16 mouse cellular contexts compared by ENCODE assay signal in the genomic region with DNA sequence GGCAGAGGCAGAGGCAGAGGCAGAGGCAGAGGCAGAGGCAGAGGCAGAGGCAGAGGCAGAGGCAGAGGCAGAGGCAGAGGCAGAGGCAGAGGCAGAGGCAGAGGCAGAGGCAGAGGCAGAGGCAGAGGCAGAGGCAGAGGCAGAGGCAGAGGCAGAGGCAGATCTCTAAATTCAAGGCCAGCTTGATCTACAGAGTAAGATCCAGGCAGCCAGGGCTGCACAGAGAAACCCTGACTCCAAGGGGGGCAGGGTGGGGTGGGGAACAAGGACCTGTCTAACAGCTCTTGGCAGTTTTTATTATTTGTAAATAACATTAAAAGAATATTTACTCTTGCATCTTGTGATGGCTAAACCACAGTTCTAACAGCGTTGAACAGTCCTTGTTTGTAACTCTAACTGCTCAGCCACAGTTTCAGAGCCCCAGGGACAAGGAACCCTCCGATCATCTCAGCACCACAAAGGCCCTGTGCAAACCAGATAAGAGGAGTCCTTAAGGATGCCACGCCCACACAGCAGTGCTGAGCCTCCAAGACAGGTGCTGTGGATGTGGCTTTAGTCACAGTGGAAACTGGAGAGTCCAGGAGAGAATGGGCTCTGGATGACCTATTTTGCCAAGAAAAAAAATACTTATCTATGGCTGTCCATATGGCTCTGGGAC. TPM values are rescaled to one million over a fixed set of nuclear protein-coding genes. Genes with fewer than 3 reads are reported as not detected.
A peak's percentile ranks its signal among the peaks of the same experiment; 100 is the strongest.
DNase-seq lines count a peak whose midpoint lies in the region; ATAC-seq and TF ChIP-seq lines count a peak whose summit lies in the region.
"Had no signal": no experiment of that assay in that cellular context is flagged by ENCODE, and none has a peak within 500 bp of the region (broad histone marks: within the 10 kb centered on the region; RNA-seq: fewer than 3 reads in every experiment).

No protein-coding gene starts in this region.

- peaks cover 0 to 18% of the 10 kb centered on the region in 2 experiments; a peak in 2 of 4 replicates for H3K36me3 ChIP-seq in MEL (ENCODE audit: control insufficient read depth in 1 of 2, insufficient read depth in 2 of 2, low read length in 2 of 2)
- peaks cover 25% of the 10 kb centered on the region for H3K36me3 ChIP-seq in megakaryocyte, embryonic 14.5 days (replicated peaks; ENCODE audit: low read length)
- H3K36me3 ChIP-seq: forebrain, embryonic 10.5 days; limb, embryonic 10.5 days had no signal

- TF ChIP-seq RAD21 in MEL (IDR thresholded peaks at IDR 0.05; ENCODE audit: low read depth, low read length) = no peak

- ATAC-seq in granulocyte monocyte progenitor cell, adult 5-6 weeks (replicated peaks; ENCODE audit: poor library complexity, severe bottlenecking) = 0 out of 2 replicates have a peak, but pooled peaks have one; percentile 23

- peaks cover 18 to 27% of the 10 kb centered on the region in 2 experiments for H3K4me1 ChIP-seq in MEL (ENCODE audit: control insufficient read depth in 1 of 2, insufficient read depth in 2 of 2, low read length in 2 of 2)
- H3K4me1 ChIP-seq in megakaryocyte, embryonic 14.5 days = peaks cover 70% of the 10 kb centered on the region
- H3K4me1 ChIP-seq: forebrain, embryonic 10.5 days; limb, embryonic 10.5 days had no signal

- no peak for TF ChIP-seq CTCF in MEL (IDR thresholded peaks at IDR 0.05 in 2 of 3, conservative IDR thresholded peaks at IDR 0.05 in 1 of 3; ENCODE audit: control insufficient read depth in 1 of 3, insufficient read depth in 1 of 3, low read depth in 2 of 3, low read length in 3 of 3, poor library complexity in 1 of 3, severe bottlenecking in 1 of 3)

- H3K9me3 ChIP-seq in MEL (replicated peaks; ENCODE audit: insufficient read depth, low read length) = no peaks in the 10 kb centered on the region
- H3K9me3 ChIP-seq in megakaryocyte, embryonic 14.5 days = no peaks in the 10 kb centered on the region
- H3K9me3 ChIP-seq: limb, embryonic 10.5 days had no signal

- peak in 1 of 2 experiments; percentile 48; a peak in 2 of 4 replicates for TF ChIP-seq POLR2A in MEL (IDR thresholded peaks at IDR 0.05; ENCODE audit: control insufficient read depth in 1 of 2, insufficient read depth in 1 of 2, low read depth in 1 of 2, low read length in 2 of 2, poor library complexity in 1 of 2)

- intact Hi-C loops in left cerebral cortex, postnatal 14 days (cut with DNase I) = no loop called here

- H3K4me3 ChIP-seq in MEL (ENCODE audit: control insufficient read depth in 1 of 2, insufficient read depth in 1 of 2, low read depth in 2 of 2, low read length in 2 of 2) = peak overlapping the region in 1 of 2 experiments; percentile 24; a peak in 1 of 4 replicates
- peak overlapping the region; percentile 93 for H3K4me3 ChIP-seq in megakaryocyte, embryonic 14.5 days (replicated peaks)
- H3K4me3 ChIP-seq: forebrain, embryonic 10.5 days; limb, embryonic 10.5 days had no signal

- TF ChIP-seq EP300 in MEL (IDR thresholded peaks at IDR 0.05; ENCODE audit: low read depth in 1 of 2, low read length in 2 of 2) = peak; percentile 94 to 95

- no peaks in the 10 kb centered on the region; a peak in 1 of 4 replicates for H3K27me3 ChIP-seq in MEL (ENCODE audit: control insufficient read depth in 1 of 2, insufficient read depth in 2 of 2, low read length in 2 of 2)
- H3K27me3 ChIP-seq in megakaryocyte, embryonic 14.5 days (replicated peaks) = no peaks in the 10 kb centered on the region

- peak overlapping the region; percentile 93 for H3K27ac ChIP-seq in MEL (ENCODE audit: control insufficient read depth, low read depth, low read length)
- H3K27ac ChIP-seq: limb, embryonic 10.5 days had no signal

- H3K79me2 ChIP-seq in MEL (ENCODE audit: control insufficient read depth, insufficient read depth, low read length, poor library complexity) = no peaks in the 10 kb centered on the region

- DNase-seq in heart, adult 11 months = peak; percentile 58
- DNase-seq in heart, adult 18-20 months = no peak
- DNase-seq in MEL (ENCODE audit: low read depth, low spot score) (peak; percentile 97), adipocyte (ENCODE audit: low spot score) (no peak)
- no peak for DNase-seq in layer of hippocampus, adult 11-12 months (ENCODE audit: low spot score)
- no peak for DNase-seq in left cerebral cortex, postnatal 14 days (ENCODE audit: low spot score in 2 of 2)
- DNase-seq: heart, postnatal 36 days; kidney, adult 9 months; layer of hippocampus, adult 9-11 months; lung, postnatal 10 days had no signal

- H3K9ac ChIP-seq in MEL (ENCODE audit: control insufficient read depth, low read depth, low read length, poor library complexity, severe bottlenecking) = peak overlapping the region; percentile 16; the same call in 1 of the 2 replicates

TF ChIP-seq in MEL, 35 proteins besides CTCF, POLR2A, EP300 and RAD21 (continues in another document):
- TF ChIP-seq MAFK (IDR thresholded peaks at IDR 0.05; ENCODE audit: borderline replicate concordance, low read depth, low read length) (no peak), MYC (IDR thresholded peaks at IDR 0.05; ENCODE audit: low read depth, low read length) (0 out of 2 replicates have a peak, but pooled peaks have one; percentile 53), NELFE (IDR thresholded peaks at IDR 0.05; ENCODE audit: low read depth, low read length) (peak; percentile 47), BHLHE40 (IDR thresholded peaks at IDR 0.05; ENCODE audit: borderline replicate concordance, low read depth, low read length) (no peak), HCFC1 (IDR thresholded peaks at IDR 0.05; ENCODE audit: low read depth, low read length) (0 out of 2 replicates have a peak, but pooled peaks have one; percentile 41), SIN3A (IDR thresholded peaks at IDR 0.05; ENCODE audit: low read length) (0 out of 2 replicates have a peak, but pooled peaks have one; percentile 74), TAL1 (IDR thresholded peaks at IDR 0.05; ENCODE audit: low read length) (peak; percentile 99), USF2 (IDR thresholded peaks at IDR 0.05; ENCODE audit: borderline replicate concordance in 1 of 2, insufficient read depth in 1 of 2, low read depth in 1 of 2, low read length in 2 of 2) (no peak), UBTF (IDR thresholded peaks at IDR 0.05; ENCODE audit: borderline replicate concordance, insufficient read depth, low read depth, low read length) (no peak), MXI1 (IDR thresholded peaks at IDR 0.05; ENCODE audit: low read depth, low read length) (peak; percentile 66), POLR2AphosphoS2 (IDR thresholded peaks at IDR 0.05; ENCODE audit: low read length) (no peak; the same call in 1 of the 2 replicates), TBP (IDR thresholded peaks at IDR 0.05; ENCODE audit: low read depth, low read length) (0 out of 2 replicates have a peak, but pooled peaks have one; percentile 28), RCOR1 (IDR thresholded peaks at IDR 0.05; ENCODE audit: low read depth, low read length) (peak; percentile 71), SMC3 (IDR thresholded peaks at IDR 0.05; ENCODE audit: low read depth, low read length) (no peak), ZNF384 (IDR thresholded peaks at IDR 0.05; ENCODE audit: low read depth, low read length) (no peak), MAX (IDR thresholded peaks at IDR 0.05; ENCODE audit: low read length) (no peak), ZKSCAN1 (IDR thresholded peaks at IDR 0.05; ENCODE audit: low read depth, low read length) (no peak)

RNA-seq across cellular contexts. Expression of a gene that starts 2.2 kb away (rescaled TPM):
- 1 to 10 TPM; 1.2 TPM for total RNA-seq in heart, adult 18-20 months (2021)
- total RNA-seq in MEL (2012; rRNA removed) = 2.4 and 3.9 TPM in 2 replicates
- polyA plus RNA-seq in MEL (2012; ENCODE audit: insufficient read depth in 1 of 2, insufficient read length in 2 of 2, low read depth in 1 of 2, low replicate concordance in 2 of 2, missing spikeins in 1 of 2) = 10 to 100 TPM in 1 of 2 experiments, not detected in 1; 11.1 TPM
- total RNA-seq in granulocyte monocyte progenitor cell, adult 5-6 weeks (2014; fragmentation: Nextera tagmentation) = 0.88 TPM in 1 of 2 replicates, not detected in the other
- 0.30 TPM in 1 of 2 replicates, not detected in the other for total RNA-seq in granulocyte monocyte progenitor cell, adult 5-6 weeks (2017)
- 2,862 and 6,438 TPM in 2 replicates for polyA plus RNA-seq in megakaryocyte, embryonic 14.5 days (2012; ENCODE audit: insufficient read depth, low replicate concordance)
- total RNA-seq in left cerebral cortex, postnatal 14 days (2021) = 1 to 10 TPM; 1.3 TPM
- total RNA-seq: gastrocnemius, adult 8-10 months; midbrain, postnatal 0 days had no signal
- polyA plus RNA-seq: midbrain, postnatal 0 days had no signal

RNA-seq across cellular contexts. Expression of a gene that starts 36.2 kb away (rescaled TPM):
- total RNA-seq in heart, adult 18-20 months (2021) = 10 to 100 TPM in 1 of 2 experiments, 1 to 10 TPM in 1; 7.6 to 10.2 TPM
- total RNA-seq in MEL (2012; rRNA removed) = 3.1 and 4.0 TPM in 2 replicates
- polyA plus RNA-seq in MEL (2012; ENCODE audit: insufficient read depth in 1 of 2, insufficient read length in 2 of 2, low read depth in 1 of 2, low replicate concordance in 2 of 2, missing spikeins in 1 of 2) = 10 to 100 TPM in 1 of 2 experiments, not detected in 1; 13.2 TPM
- total RNA-seq in granulocyte monocyte progenitor cell, adult 5-6 weeks (2014; fragmentation: Nextera tagmentation) = 18.8 and 36.7 TPM in 2 replicates
- total RNA-seq in granulocyte monocyte progenitor cell, adult 5-6 weeks (2017) = 4.2 and 6.4 TPM in 2 replicates
- polyA plus RNA-seq in megakaryocyte, embryonic 14.5 days (2012; ENCODE audit: insufficient read depth, low replicate concordance) = 27.5 and 77.6 TPM in 2 replicates
- 10 to 100 TPM; 20.1 to 21.3 TPM for total RNA-seq in left cerebral cortex, postnatal 14 days (2021)

RNA-seq across cellular contexts. Expression of a gene that starts 45.0 kb away (rescaled TPM):
- 1 to 10 TPM in 1 of 2 experiments, under 1 TPM in 1; 0.94 to 1.3 TPM for total RNA-seq in heart, adult 18-20 months (2021)
- total RNA-seq in MEL (2012; rRNA removed) = 0.27 TPM in 1 of 2 replicates, not detected in the other
- 1 to 10 TPM in 1 of 2 experiments, not detected in 1; 1.2 TPM for polyA plus RNA-seq in MEL (2012; ENCODE audit: insufficient read depth in 1 of 2, insufficient read length in 2 of 2, low read depth in 1 of 2, low replicate concordance in 2 of 2, missing spikeins in 1 of 2)
- total RNA-seq in granulocyte monocyte progenitor cell, adult 5-6 weeks (2014; fragmentation: Nextera tagmentation) = 0.11 and 1.3 TPM in 2 replicates
- total RNA-seq in granulocyte monocyte progenitor cell, adult 5-6 weeks (2017) = 1.5 and 4.8 TPM in 2 replicates
- polyA plus RNA-seq in megakaryocyte, embryonic 14.5 days (2012; ENCODE audit: insufficient read depth, low replicate concordance) = 1.2 TPM in 1 of 2 replicates, not detected in the other
- 1 to 10 TPM; 4.0 to 4.3 TPM for total RNA-seq in left cerebral cortex, postnatal 14 days (2021)

RNA-seq across cellular contexts. Expression of a gene that starts 59.9 kb away (rescaled TPM):
- 1 to 10 TPM in 1 of 2 experiments, under 1 TPM in 1; 0.74 to 1.3 TPM for total RNA-seq in heart, adult 18-20 months (2021)
- total RNA-seq in MEL (2012; rRNA removed) = 9.6 and 9.9 TPM in 2 replicates
- 10 to 100 TPM in 1 of 2 experiments, not detected in 1; 26.2 TPM for polyA plus RNA-seq in MEL (2012; ENCODE audit: insufficient read depth in 1 of 2, insufficient read length in 2 of 2, low read depth in 1 of 2, low replicate concordance in 2 of 2, missing spikeins in 1 of 2)
- 2.2 and 5.6 TPM in 2 replicates for total RNA-seq in granulocyte monocyte progenitor cell, adult 5-6 weeks (2014; fragmentation: Nextera tagmentation)
- total RNA-seq in granulocyte monocyte progenitor cell, adult 5-6 weeks (2017) = 11.6 and 14.3 TPM in 2 replicates
- polyA plus RNA-seq in megakaryocyte, embryonic 14.5 days (2012; ENCODE audit: insufficient read depth, low replicate concordance) = 13.2 TPM in 1 of 2 replicates, not detected in the other
- total RNA-seq in left cerebral cortex, postnatal 14 days (2021) = 1 to 10 TPM; 3.2 to 3.5 TPM

Comparison
In these comparisons a context has a peak if more than half of its experiments do, and no peak if none do; other contexts are left out.
1. DNase-seq: peak in heart, adult 11 months (single experiment) and MEL (single experiment); none in heart, adult 18-20 months (0 of 2), adipocyte (single experiment), layer of hippocampus, adult 11-12 months (single experiment) and left cerebral cortex, postnatal 14 days (0 of 2).